Mouse (Mus musculus) heart, postnatal 0 days (tissue): ENCODE measurements around the gene Ppp5c. TPM values are rescaled to one million over a fixed set of nuclear protein-coding genes. Genes with fewer than 3 reads are reported as not detected.

ENCODE experiments used
- ATAC-seq: fragments of 200-750 bp; cut with Nextera tagmentation; 2 replicates; pipeline ENCODE4 v1.8.0; 2017; ENCODE audit warnings: low read depth, moderate number of reproducible peaks, moderate library complexity; ENCODE audit not compliant: insufficient read depth
- DNase-seq: peaks from one replicate; pipeline ENCODE4 v3.0.0-alpha.2; 2016; ENCODE audit warnings: low spot score
- H3K27ac ChIP-seq: fragments of 300-500 bp; sonication (generic); 2 replicates; pipeline ENCODE4 v1.5.1; 2014; ENCODE audit warnings: low read depth, mild to moderate bottlenecking
- H3K27me3 ChIP-seq: fragments of 300-500 bp; sonication (generic); 2 replicates; pipeline ENCODE4 v1.6.1; 2014; ENCODE audit warnings: low read length, mixed read lengths; ENCODE audit not compliant: control insufficient read depth, insufficient read depth
- H3K36me3 ChIP-seq: fragments of 300-500 bp; sonication (generic); replicated peaks from 2 replicates; pipeline ENCODE4 v1.6.1; 2014; ENCODE audit warnings: low read length, mixed read lengths; ENCODE audit not compliant: control insufficient read depth, insufficient read depth
- H3K4me1 ChIP-seq: fragments of 300-500 bp; sonication (generic); 2 replicates; pipeline ENCODE4 v1.6.1; 2014; ENCODE audit warnings: antibody characterized with exemption; ENCODE audit not compliant: control insufficient read depth, insufficient read depth
- H3K4me2 ChIP-seq: fragments of 300-500 bp; sonication (generic); 2 replicates; pipeline ENCODE4 v1.6.1; 2014; ENCODE audit warnings: low read depth, mild to moderate bottlenecking, low read length, moderate library complexity
- H3K4me3 ChIP-seq: fragments of 300-500 bp; sonication (generic); 2 replicates; pipeline ENCODE4 v1.5.1; 2014; ENCODE audit warnings: low read depth, low read length
- H3K9ac ChIP-seq: fragments of 300-500 bp; sonication (generic); replicated peaks from 2 replicates; pipeline ENCODE4 v1.6.1; 2014; ENCODE audit warnings: low read depth, low read length, mixed read lengths
- H3K9me3 ChIP-seq: fragments of 300-500 bp; sonication (generic); replicated peaks from 2 replicates; pipeline ENCODE4 v1.6.1; 2016; ENCODE audit warnings: low read length; ENCODE audit not compliant: control insufficient read depth
- CTCF ChIP-seq: IDR thresholded peaks from 2 replicates; pipeline ENCODE4 v1.5.1; 2016; ENCODE audit warnings: antibody characterized with exemption, control low read depth, low read depth
- EP300 ChIP-seq: IDR thresholded peaks from 2 replicates; pipeline ENCODE4 v1.6.1; 2016; ENCODE audit warnings: antibody characterized with exemption, low read depth
- WGBS: fragments of 180-500 bp; shearing (Covaris S2); extraction: QIAGEN DNeasy Blood & Tissue Kit; methylation state at CpG from one replicate; pipeline ENCODE4 v1.1.7; 2014; 5-methylcytosine and 5-hydroxymethylcytosine counted together
- polyA plus RNA-seq: library from polyadenylated mRNA; unstranded; fragments of >200 nt; fragmentation: Nextera tagmentation; extraction: Ambion mirVana; gene quantifications from 2 replicates; pipeline ENCODE4 v1.2.1, GENCODE M21; 2015
- total RNA-seq: library from RNA; depleted of rRNA; stranded (reverse); fragments of >200 nt; gene quantifications from 2 replicates; pipeline ENCODE4 v1.2.3, GENCODE M21; 2014; ENCODE audit warnings: low replicate concordance

Ppp5c gene
- total and polyA plus RNA-seq, 2 experiments from 2014 or later: 55.0 to 88.5 TPM

GRCm38 (mm10) chr7:17002375-17003195, 25.1 kb downstream of the Ppp5c start:
- Histone ChIP-seq H3K9ac (no peak overlapping the region), H3K4me1 (peaks cover 22% of the 10 kb centered on the region), H3K27ac (peak overlapping the region; percentile 62), H3K9me3 (no peaks in the 10 kb centered on the region), H3K36me3 (peaks cover 73% of the 10 kb centered on the region), H3K4me3 (no peak overlapping the region), H3K27me3 (no peaks in the 10 kb centered on the region), H3K4me2 (no peak overlapping the region)
- ATAC-seq (peak; percentile 72), DNase-seq (peak; percentile 90)
- peak; percentile 90 for TF ChIP-seq CTCF
- no peak for TF ChIP-seq EP300
- WGBS: 11% methylated on average over 7 of the region's 7 CpGs

GRCm38 (mm10) chr7:16999650-17000049, 28.1 kb downstream of the Ppp5c start:
- 22% methylated on average over 4 of the region's 4 CpGs for WGBS
- peaks cover 40% of the 10 kb centered on the region for H3K4me1 ChIP-seq
- H3K36me3 ChIP-seq: peaks cover 49% of the 10 kb centered on the region

GRCm38 (mm10) chr7:16999233-16999632, 28.5 kb downstream of the Ppp5c start:
- ATAC-seq (no peak), DNase-seq (no peak)
- no peaks in the 10 kb centered on the region for H3K27me3 ChIP-seq
- no peak overlapping the region for H3K4me3 ChIP-seq
- peaks cover 44% of the 10 kb centered on the region for H3K4me1 ChIP-seq
- no peak overlapping the region for H3K9ac ChIP-seq
- WGBS: 38% methylated on average over 4 of the region's 4 CpGs
- no peaks in the 10 kb centered on the region for H3K9me3 ChIP-seq
- H3K36me3 ChIP-seq: peaks cover 45% of the 10 kb centered on the region
- H3K27ac ChIP-seq: 0 out of 2 replicates have a peak overlapping the region, but pooled peaks have one; percentile 40
- no peak for TF ChIP-seq EP300
- no peak for TF ChIP-seq CTCF
- no peak overlapping the region for H3K4me2 ChIP-seq

More at GRCm38 (mm10) chr7:16999650-17000049, 28.1 kb downstream of the Ppp5c start:
- H3K27ac ChIP-seq: 0 out of 2 replicates have a peak overlapping the region, but pooled peaks have one; percentile 40
- DNase-seq (no peak), ATAC-seq (peak; percentile 10; the same call in 1 of the 2 replicates)
- no peak overlapping the region for H3K4me3 ChIP-seq
- no peak for TF ChIP-seq EP300
- TF ChIP-seq CTCF: peak; percentile 96
- no peaks in the 10 kb centered on the region for H3K9me3 ChIP-seq
- H3K27me3 ChIP-seq: no peaks in the 10 kb centered on the region
- no peak overlapping the region for H3K4me2 ChIP-seq
- no peak overlapping the region for H3K9ac ChIP-seq

- peak overlapping the region; percentile 71 for H3K4me3 ChIP-seq
- 53% methylated on average over 4 of the region's 4 CpGs for WGBS
- H3K4me1 ChIP-seq: peaks cover 46% of the 10 kb centered on the region
- H3K27ac ChIP-seq: no peak overlapping the region
- no peak for DNase-seq
- no peaks in the 10 kb centered on the region for H3K9me3 ChIP-seq
- H3K27me3 ChIP-seq: no peaks in the 10 kb centered on the region
- ATAC-seq: no peak
- TF ChIP-seq EP300 (no peak), CTCF (no peak)
- H3K9ac ChIP-seq: peak overlapping the region; percentile 79
- H3K36me3 ChIP-seq: peaks cover 24% of the 10 kb centered on the region
- H3K4me2 ChIP-seq: peak overlapping the region; percentile 95
Measured at GRCm38 (mm10) chr7:16995345-16995744, 32.4 kb downstream of the Ppp5c start.

- H3K4me3 ChIP-seq: peak overlapping the region; percentile 71
Measured at GRCm38 (mm10) chr7:16994400-16994799, 33.3 kb downstream of the Ppp5c start.

More at GRCm38 (mm10) chr7:16994400-16994799, 33.3 kb downstream of the Ppp5c start:
- no peak for DNase-seq
- Histone ChIP-seq H3K9me3 (no peaks in the 10 kb centered on the region), H3K27me3 (no peaks in the 10 kb centered on the region), H3K9ac (peak overlapping the region; percentile 79), H3K4me2 (peak overlapping the region; percentile 95), H3K27ac (peak overlapping the region; percentile 93), H3K36me3 (peaks cover 21% of the 10 kb centered on the region), H3K4me1 (peaks cover 52% of the 10 kb centered on the region)
- WGBS: under 1% methylated on average over 20 of the region's 20 CpGs
- TF ChIP-seq EP300 (no peak), CTCF (no peak)
- no peak for ATAC-seq
